Mouse (Mus musculus): ENCODE results near the gene Spint2.

GRCm38 (mm10) chr7:29238019-29238967 lies 43.4 kb downstream of the Spint2 start, which contains the start of gene Yif1b:
- no peak for TF ChIP-seq GATA1 (IDR thresholded peaks at IDR 0.05; ENCODE audit: low read length)
- no peak for TF ChIP-seq TAL1 (IDR thresholded peaks at IDR 0.05; ENCODE audit: low read length)

All from erythroblast, embryonic 14.5 days (primary cell).